Mouse (Mus musculus) midbrain, embryonic 12.5 days (tissue): ENCODE results near the gene Map2k5. TPM values are rescaled to one million over a fixed set of nuclear protein-coding genes. Genes with fewer than 3 reads are reported as not detected.

Source experiments
- ATAC-seq: fragments of 200-750 bp; cut with Nextera tagmentation; 2 replicates; pipeline ENCODE4 v1.8.0; 2017; ENCODE audit warnings: low read depth, moderate TSS enrichment, moderate library complexity; ENCODE audit not compliant: low FRiP score
- H3K27ac ChIP-seq: fragments of 300-500 bp; sonication (generic); replicated peaks from 2 replicates; pipeline ENCODE4 v1.5.1; 2016; ENCODE audit warnings: mild to moderate bottlenecking
- H3K27me3 ChIP-seq: fragments of 300-500 bp; sonication (generic); 2 replicates; pipeline ENCODE4 v1.6.1; 2016; ENCODE audit warnings: mild to moderate bottlenecking
- H3K36me3 ChIP-seq: fragments of 300-500 bp; sonication (generic); 2 replicates; pipeline ENCODE4 v1.6.1; 2016
- H3K4me1 ChIP-seq: fragments of 300-500 bp; sonication (generic); 2 replicates; pipeline ENCODE4 v1.6.1; 2016
- H3K4me2 ChIP-seq: fragments of 300-500 bp; sonication (generic); replicated peaks from 2 replicates; pipeline ENCODE4 v1.6.1; 2016; ENCODE audit warnings: mild to moderate bottlenecking, moderate library complexity
- H3K4me3 ChIP-seq: fragments of 300-500 bp; sonication (generic); 2 replicates; pipeline ENCODE4 v1.5.1; 2016; ENCODE audit warnings: mild to moderate bottlenecking
- H3K9ac ChIP-seq: fragments of 300-500 bp; sonication (generic); replicated peaks from 2 replicates; pipeline ENCODE4 v1.6.1; 2016; ENCODE audit warnings: mild to moderate bottlenecking, moderate library complexity
- H3K9me3 ChIP-seq: fragments of 300-500 bp; sonication (generic); 2 replicates; pipeline ENCODE4 v1.6.1; 2016; ENCODE audit warnings: mild to moderate bottlenecking
- WGBS: fragments of 180-500 bp; shearing (Covaris S2); methylation state at CpG from one replicate; pipeline ENCODE4 v1.1.7; 2016; 5-methylcytosine and 5-hydroxymethylcytosine counted together
- polyA plus RNA-seq: library from polyadenylated mRNA; unstranded; fragments of >200 nt; fragmentation: Nextera tagmentation; extraction: Ambion mirVana; gene quantifications from 2 replicates; pipeline ENCODE4 v1.2.1, GENCODE M21; 2016

The Map2k5 gene
- 42.2 and 43.8 TPM in 2 replicates for polyA plus RNA-seq

- peak within 1 kb of the TSS; percentile 86 for H3K9ac ChIP-seq
- peak within 1 kb of the TSS; percentile 92 for H3K4me3 ChIP-seq
- H3K4me2 ChIP-seq: peak within 1 kb of the TSS; percentile 83
- 2% methylated on average over 55 of the region's 58 CpGs for WGBS
- H3K27ac ChIP-seq: peak within 1 kb of the TSS; percentile 81
- peaks cover 8% of the 10 kb centered on the region for H3K36me3 ChIP-seq
- H3K9me3 ChIP-seq: no peaks in the 10 kb centered on the region
- H3K27me3 ChIP-seq: no peaks in the 10 kb centered on the region
- peaks cover 29% of the 10 kb centered on the region for H3K4me1 ChIP-seq
- ATAC-seq: peak; percentile 94
Measured at GRCm38 (mm10) chr9:63377270-63378142, at the start of gene Map2k5. Map2k5 (minus strand) TSS chr9:63377902.

DNA sequence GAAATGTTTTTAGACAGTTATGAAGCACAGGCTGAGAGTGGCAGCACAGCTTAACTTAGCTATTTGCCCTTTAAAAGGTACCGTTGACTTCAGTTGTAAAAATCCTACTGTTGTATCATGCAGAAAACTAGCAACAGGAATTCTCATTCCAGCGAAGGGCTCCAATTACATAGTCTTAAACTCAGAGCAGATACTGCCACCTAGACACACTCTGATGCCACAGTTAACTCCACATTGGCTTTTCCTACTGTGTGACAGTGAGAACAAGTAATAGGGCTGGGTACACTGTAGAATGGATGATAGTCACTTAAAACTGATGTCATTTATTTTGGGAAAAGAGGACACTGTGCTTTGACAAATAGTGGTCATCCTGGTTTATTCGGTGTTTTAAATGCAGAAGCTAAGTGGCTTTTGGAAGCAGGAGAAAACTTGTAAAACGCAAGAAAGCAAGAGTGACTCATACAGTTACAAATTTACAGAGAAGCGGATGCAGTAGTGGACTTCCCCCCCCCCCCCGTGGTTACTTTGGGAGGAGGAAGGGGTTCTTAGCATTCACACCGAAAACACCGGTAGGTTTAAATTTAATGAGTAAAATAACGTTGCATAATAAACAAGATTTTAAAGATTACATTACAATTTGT, 43.5 kb upstream of the Map2k5 start:
- ATAC-seq: no peak
- 73% methylated on average over 9 of the region's 9 CpGs for WGBS

DNA sequence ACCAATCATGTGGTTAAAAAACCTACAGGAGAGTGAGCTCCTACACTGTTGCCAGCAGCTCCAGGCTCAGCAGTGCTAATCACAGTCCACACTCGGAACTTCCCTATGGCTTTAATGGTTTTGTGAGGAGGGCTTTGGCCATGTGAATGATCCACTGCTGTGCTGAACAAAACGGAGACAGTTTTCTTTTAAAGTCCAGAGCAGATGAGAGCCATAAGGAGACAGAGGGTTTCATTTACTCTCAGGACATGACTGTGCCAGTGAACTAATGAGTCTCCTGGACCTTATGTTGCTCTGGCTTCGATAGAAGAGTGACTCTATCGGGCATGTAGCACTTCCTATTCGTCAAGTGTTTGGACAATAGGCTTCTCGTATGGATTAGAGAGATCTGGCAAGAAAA, 42.7 kb upstream of the Map2k5 start:
- H3K4me3 ChIP-seq: no peak overlapping the region
- H3K4me2 ChIP-seq: no peak overlapping the region
- WGBS: 14% methylated on average over 6 of the region's 6 CpGs
- peaks cover 10% of the 10 kb centered on the region for H3K4me1 ChIP-seq
- no peaks in the 10 kb centered on the region for H3K36me3 ChIP-seq
- H3K27me3 ChIP-seq: no peaks in the 10 kb centered on the region
- H3K9me3 ChIP-seq: no peaks in the 10 kb centered on the region
- H3K27ac ChIP-seq: no peak overlapping the region
- H3K9ac ChIP-seq: no peak overlapping the region
- ATAC-seq: no peak

More for the DNA sequence above, 43.5 kb upstream of the Map2k5 start:
- Histone ChIP-seq H3K36me3 (no peaks in the 10 kb centered on the region), H3K4me1 (peaks cover 10% of the 10 kb centered on the region), H3K9me3 (no peaks in the 10 kb centered on the region), H3K27ac (no peak overlapping the region), H3K4me2 (no peak overlapping the region), H3K4me3 (no peak overlapping the region), H3K27me3 (no peaks in the 10 kb centered on the region), H3K9ac (no peak overlapping the region)

DNA sequence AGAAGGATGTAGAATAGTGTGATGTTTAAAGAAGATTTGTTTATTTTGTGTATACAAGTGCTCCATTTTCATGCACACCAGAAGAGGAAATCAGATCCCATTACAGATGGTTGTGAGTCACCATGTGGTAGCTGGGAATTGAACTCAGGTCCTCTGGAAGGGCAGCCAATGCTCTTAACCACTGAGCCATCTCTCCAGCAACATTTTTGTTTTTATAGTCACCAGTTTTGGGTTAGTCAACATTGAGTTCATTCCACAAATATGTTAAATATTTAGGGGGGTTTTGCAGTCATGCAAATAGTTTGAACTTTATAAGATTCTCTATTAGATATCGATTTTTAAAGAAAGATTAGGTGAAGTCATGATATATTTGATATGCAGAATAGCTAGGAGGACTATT, 22.5 kb upstream of the Map2k5 start:
- Histone ChIP-seq H3K27ac (no peak overlapping the region), H3K36me3 (no peaks in the 10 kb centered on the region), H3K27me3 (no peaks in the 10 kb centered on the region), H3K4me2 (no peak overlapping the region), H3K9me3 (no peaks in the 10 kb centered on the region), H3K4me1 (peaks cover 11% of the 10 kb centered on the region), H3K4me3 (no peak overlapping the region), H3K9ac (no peak overlapping the region)
- WGBS: 93% methylated on average over 1 of the region's 1 CpGs
- no peak for ATAC-seq

DNA sequence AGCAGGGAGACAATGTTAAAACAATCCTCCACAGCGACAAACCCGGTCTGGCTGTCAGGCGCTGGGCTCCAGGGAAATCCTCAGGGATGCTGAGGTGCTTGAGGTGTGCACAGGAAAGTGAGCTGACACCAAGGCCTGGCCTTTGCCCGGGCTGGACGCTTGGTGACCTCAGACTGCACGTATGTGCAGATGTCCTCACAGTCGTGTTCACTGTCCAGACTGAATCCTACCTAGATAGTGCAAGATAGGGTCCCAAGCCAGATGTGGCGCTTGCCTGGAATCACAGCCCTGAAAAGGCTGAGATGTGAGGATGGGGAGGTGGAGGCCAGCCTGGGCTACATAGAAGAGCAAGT, 21.7 kb upstream of the Map2k5 start:
- ATAC-seq: peak; percentile 62
- Histone ChIP-seq H3K9ac (peak overlapping the region; percentile 85), H3K4me3 (peak overlapping the region; percentile 90), H3K4me1 (peaks cover 11% of the 10 kb centered on the region), H3K36me3 (no peaks in the 10 kb centered on the region), H3K9me3 (no peaks in the 10 kb centered on the region), H3K27ac (peak overlapping the region; percentile 78), H3K27me3 (no peaks in the 10 kb centered on the region), H3K4me2 (peak overlapping the region; percentile 91)
- 4% methylated on average over 8 of the region's 8 CpGs for WGBS

DNA sequence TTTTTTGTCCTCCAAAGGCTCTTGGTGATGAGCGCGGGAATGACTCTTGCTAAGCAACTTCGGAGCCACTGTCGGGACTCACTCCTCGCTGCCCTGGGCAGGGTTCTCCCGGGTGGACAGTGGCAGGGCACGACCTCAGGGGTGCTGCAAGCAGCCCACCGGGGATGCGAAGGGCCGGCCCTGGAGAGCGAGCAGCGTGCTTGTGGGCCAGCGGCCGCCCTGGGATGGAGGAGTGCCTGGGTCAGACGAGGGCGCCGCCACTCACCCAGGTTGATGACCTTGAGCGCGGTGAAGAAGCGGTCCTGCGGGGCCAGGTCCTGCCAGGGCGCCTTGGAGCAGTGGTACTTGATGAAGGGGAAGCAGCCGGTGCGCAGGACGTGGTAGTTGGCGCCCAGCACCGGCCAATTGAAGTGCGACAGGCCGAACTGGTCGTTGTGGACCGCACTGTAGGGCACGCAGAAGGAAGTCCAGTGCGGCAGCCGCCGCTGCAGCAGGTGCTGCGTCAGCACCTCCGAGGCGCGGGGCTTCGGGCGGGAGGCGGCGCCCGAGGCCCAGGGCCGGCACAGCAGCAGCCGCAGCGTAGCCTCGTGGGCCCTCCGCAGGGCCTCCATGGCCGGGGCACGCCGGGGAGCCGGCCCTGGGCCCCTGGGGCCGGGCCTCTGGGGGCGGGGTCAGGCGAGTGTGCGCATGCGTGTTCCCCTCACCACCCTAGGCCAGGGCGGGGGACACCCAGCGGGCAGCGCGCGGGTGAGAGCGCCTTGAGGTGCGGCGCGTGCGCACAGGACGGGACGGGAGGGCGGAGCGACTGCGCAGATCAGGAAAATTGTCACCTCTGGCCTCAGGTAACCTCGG, 21.1 kb upstream of the Map2k5 start, which contains the start of gene 2300009A05Rik:
Gene 2300009A05Rik (minus strand): TSS at position 636 of the 852 bp plus-strand sequence.
- Histone ChIP-seq H3K4me1 (peaks cover 11% of the 10 kb centered on the region), H3K4me3 (peak within 1 kb of the TSS; percentile 90), H3K9me3 (no peaks in the 10 kb centered on the region), H3K27ac (peak within 1 kb of the TSS; percentile 78), H3K27me3 (no peaks in the 10 kb centered on the region), H3K36me3 (no peaks in the 10 kb centered on the region), H3K4me2 (peak within 1 kb of the TSS; percentile 91), H3K9ac (peak within 1 kb of the TSS; percentile 85)
- ATAC-seq: peak; percentile 95
- WGBS: under 1% methylated on average over 72 of the region's 74 CpGs

DNA sequence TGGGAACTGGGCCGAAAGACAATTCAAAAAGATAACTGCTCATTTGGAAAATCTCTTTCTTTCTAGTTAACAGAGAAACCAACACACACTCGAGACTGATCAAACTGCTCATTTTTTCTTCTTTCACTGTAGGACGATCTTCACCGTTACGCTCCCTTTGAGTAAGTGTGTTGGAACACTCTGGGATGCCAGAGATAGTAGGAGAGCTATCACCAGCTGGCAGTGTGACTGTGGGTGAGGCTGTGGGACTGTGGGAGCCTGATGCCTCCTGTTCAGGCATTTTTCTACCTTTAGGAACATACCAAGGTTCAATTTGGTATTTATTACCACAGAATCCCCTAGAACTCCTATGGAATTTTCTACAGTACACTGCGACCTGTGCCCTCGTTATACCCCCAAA, 17.9 kb upstream of the Map2k5 start:
- Histone ChIP-seq H3K36me3 (no peaks in the 10 kb centered on the region), H3K4me1 (peaks cover 11% of the 10 kb centered on the region), H3K27ac (no peak overlapping the region), H3K27me3 (no peaks in the 10 kb centered on the region), H3K4me3 (no peak overlapping the region), H3K9me3 (no peaks in the 10 kb centered on the region), H3K9ac (no peak overlapping the region), H3K4me2 (no peak overlapping the region)
- ATAC-seq: no peak
- WGBS: 83% methylated on average over 7 of the region's 7 CpGs

GRCm38 (mm10) chr9:63391307-63391706, 13.6 kb upstream of the Map2k5 start:
- Histone ChIP-seq H3K9ac (no peak overlapping the region), H3K27ac (no peak overlapping the region), H3K9me3 (no peaks in the 10 kb centered on the region), H3K4me3 (no peak overlapping the region), H3K4me2 (no peak overlapping the region), H3K27me3 (no peaks in the 10 kb centered on the region), H3K36me3 (no peaks in the 10 kb centered on the region), H3K4me1 (no peaks in the 10 kb centered on the region)
- 82% methylated on average over 2 of the region's 2 CpGs for WGBS
- ATAC-seq: no peak

DNA sequence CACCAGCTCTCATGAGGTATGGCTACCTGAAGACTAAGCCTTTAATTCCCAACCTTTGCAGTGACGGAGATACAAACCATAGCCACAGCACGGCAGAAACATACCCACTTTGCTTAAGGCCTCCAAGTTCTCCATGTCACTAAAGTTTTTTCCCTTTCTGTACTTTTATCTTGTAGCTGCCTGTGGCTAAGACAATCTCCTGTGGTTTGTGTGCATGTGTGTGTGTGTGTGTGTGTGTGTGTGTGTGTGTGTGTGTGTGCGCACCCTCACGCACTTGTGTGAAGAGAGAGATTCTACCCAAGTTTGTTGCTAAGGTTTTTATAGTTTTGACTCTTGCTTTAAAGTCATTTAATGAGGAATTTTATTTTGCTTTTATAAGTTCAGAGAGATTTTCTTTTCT, 5.1 kb upstream of the Map2k5 start:
- Histone ChIP-seq H3K9me3 (no peaks in the 10 kb centered on the region), H3K9ac (no peak overlapping the region), H3K27ac (no peak overlapping the region), H3K4me3 (no peak overlapping the region), H3K4me1 (peaks cover 6% of the 10 kb centered on the region), H3K4me2 (no peak overlapping the region), H3K27me3 (no peaks in the 10 kb centered on the region), H3K36me3 (no peaks in the 10 kb centered on the region)
- 97% methylated on average over 4 of the region's 4 CpGs for WGBS
- no peak for ATAC-seq

- 92% methylated on average over 3 of the region's 3 CpGs for WGBS
- no peak for ATAC-seq
- H3K9me3 ChIP-seq: no peaks in the 10 kb centered on the region
- H3K27ac ChIP-seq: no peak overlapping the region
- peaks cover 26% of the 10 kb centered on the region for H3K4me1 ChIP-seq
- H3K4me2 ChIP-seq: no peak overlapping the region
- H3K4me3 ChIP-seq: no peak overlapping the region
- H3K36me3 ChIP-seq: no peaks in the 10 kb centered on the region
- no peaks in the 10 kb centered on the region for H3K27me3 ChIP-seq
- H3K9ac ChIP-seq: no peak overlapping the region
Measured at GRCm38 (mm10) chr9:63380326-63380725, 2.6 kb upstream of the Map2k5 start.

GRCm38 (mm10) chr9:63378174-63378573, 472 bp upstream of the Map2k5 start:
- 17% methylated on average over 8 of the region's 8 CpGs for WGBS
- Histone ChIP-seq H3K27ac (peak overlapping the region; percentile 81), H3K9me3 (no peaks in the 10 kb centered on the region), H3K27me3 (no peaks in the 10 kb centered on the region), H3K4me1 (peaks cover 29% of the 10 kb centered on the region), H3K4me2 (peak overlapping the region; percentile 83), H3K9ac (peak overlapping the region; percentile 86), H3K36me3 (peaks cover 8% of the 10 kb centered on the region), H3K4me3 (peak overlapping the region; percentile 92)
- ATAC-seq: no peak
